Mouse (Mus musculus) MEL (cell line): Measurements from ENCODE around the gene Sec24c. TPM values are rescaled to one million over a fixed set of nuclear protein-coding genes. Genes with fewer than 3 reads are reported as not detected.

Experiments
- DNase-seq: peaks from one replicate; pipeline ENCODE4 v3.0.0; 2011; ENCODE audit warnings: low read depth, low spot score
- H3K27ac ChIP-seq: 2 replicates; pipeline ENCODE4 v1.5.1; 2012; ENCODE audit warnings: low read depth, mild to moderate bottlenecking, control low read depth, low read length, moderate library complexity; ENCODE audit not compliant: control insufficient read depth
- H3K27me3 ChIP-seq, 2 experiments: fragments of 150-350 bp in 1 of 2; sonication (generic) in 1 of 2; 2 replicates each; pipeline ENCODE4 v1.6.1; 2012; ENCODE audit warnings: low read length in 2 of 2, mild to moderate bottlenecking in 2 of 2, improper control_type of control experiment in 1 of 2, moderate library complexity in 1 of 2; ENCODE audit not compliant: insufficient read depth in 2 of 2, control insufficient read depth in 1 of 2
- H3K36me3 ChIP-seq, 2 experiments: 2 replicates each; pipeline ENCODE4 v1.6.1; 2012 to 2014; ENCODE audit warnings: low read length in 2 of 2, improper control_type of control experiment in 1 of 2, inconsistent platforms in 1 of 2, mild to moderate bottlenecking in 1 of 2; ENCODE audit not compliant: insufficient read depth in 2 of 2, control insufficient read depth in 1 of 2
- H3K4me1 ChIP-seq, 2 experiments: fragments of 150-350 bp in 1 of 2; sonication (generic) in 1 of 2; 2 replicates each; pipeline ENCODE4 v1.6.1; 2012; ENCODE audit warnings: low read length in 2 of 2, improper control_type of control experiment in 1 of 2, mild to moderate bottlenecking in 1 of 2; ENCODE audit not compliant: insufficient read depth in 2 of 2, control insufficient read depth in 1 of 2
- H3K4me3 ChIP-seq, 2 experiments: fragments of 150-350 bp in 1 of 2; sonication (generic) in 1 of 2; 2 replicates each; pipeline ENCODE4 v1.5.1; 2012; ENCODE audit warnings: low read depth in 2 of 2, low read length in 2 of 2, mild to moderate bottlenecking in 2 of 2, moderate library complexity in 2 of 2, control low read depth in 1 of 2, improper control_type of control experiment in 1 of 2; ENCODE audit not compliant: control insufficient read depth in 1 of 2, insufficient read depth in 1 of 2
- H3K79me2 ChIP-seq: 2 replicates; pipeline ENCODE4 v1.6.1; 2012; ENCODE audit warnings: mild to moderate bottlenecking, low read length, moderate library complexity; ENCODE audit not compliant: control insufficient read depth, poor library complexity, insufficient read depth
- H3K9ac ChIP-seq: 2 replicates; pipeline ENCODE4 v1.6.1; 2012; ENCODE audit warnings: low read depth, mild to moderate bottlenecking, control low read depth, low read length, moderate library complexity; ENCODE audit not compliant: control insufficient read depth, poor library complexity, severe bottlenecking
- H3K9me3 ChIP-seq: fragments of 150-350 bp; sonication (generic); replicated peaks from 2 replicates; pipeline ENCODE4 v1.6.1; 2012; ENCODE audit warnings: mild to moderate bottlenecking, low read length, improper control_type of control experiment, moderate library complexity; ENCODE audit not compliant: insufficient read depth
- BHLHE40 ChIP-seq: IDR thresholded peaks from 2 replicates; pipeline ENCODE4 v1.6.1; 2012; ENCODE audit warnings: low read depth, mild to moderate bottlenecking, inconsistent platforms, low read length, improper control_type of control experiment, borderline replicate concordance
- CHD2 ChIP-seq: IDR thresholded peaks from 2 replicates; pipeline ENCODE4 v1.6.1; 2011; ENCODE audit warnings: low read length, improper control_type of control experiment
- CTCF ChIP-seq, 3 experiments: IDR thresholded peaks in 2 of 3; conservative IDR thresholded peaks in 1 of 3; 2 replicates each; pipeline ENCODE4 v1.5.1; 2011 to 2012; ENCODE audit warnings: low read length in 3 of 3, low read depth in 2 of 3, mild to moderate bottlenecking in 2 of 3, improper control_type of control experiment in 1 of 3, inconsistent platforms in 1 of 3, mixed read lengths in 1 of 3, moderate library complexity in 1 of 3; ENCODE audit not compliant: control insufficient read depth in 1 of 3, insufficient read depth in 1 of 3, poor library complexity in 1 of 3, severe bottlenecking in 1 of 3
- EP300 ChIP-seq, 2 experiments: IDR thresholded peaks; 2 replicates each; pipeline ENCODE4 v1.6.1; 2011; ENCODE audit warnings: improper control_type of control experiment in 2 of 2, low read length in 2 of 2, low read depth in 1 of 2, mild to moderate bottlenecking in 1 of 2
- ETS1 ChIP-seq: IDR thresholded peaks from 2 replicates; pipeline ENCODE4 v1.6.1; 2012; ENCODE audit warnings: low read depth, mild to moderate bottlenecking, inconsistent platforms, low read length, improper control_type of control experiment, moderate library complexity
- JUND ChIP-seq: IDR thresholded peaks from 2 replicates; pipeline ENCODE4 v1.6.1; 2011; ENCODE audit warnings: low read depth, mild to moderate bottlenecking, improper control_type of control experiment, low read length
- KAT2A ChIP-seq: conservative IDR thresholded peaks from 2 replicates; pipeline ENCODE4 v1.6.1; 2012; ENCODE audit warnings: low read depth, low read length, improper control_type of control experiment, inconsistent platforms
- MAFK ChIP-seq: IDR thresholded peaks from 2 replicates; pipeline ENCODE4 v1.6.1; 2011; ENCODE audit warnings: low read depth, mild to moderate bottlenecking, low read length, improper control_type of control experiment, borderline replicate concordance
- MAX ChIP-seq: IDR thresholded peaks from 2 replicates; pipeline ENCODE4 v1.6.1; 2011; ENCODE audit warnings: low read length, improper control_type of control experiment
- MAZ ChIP-seq: IDR thresholded peaks from 2 replicates; pipeline ENCODE4 v1.6.1; 2012; ENCODE audit warnings: low read depth, mild to moderate bottlenecking, inconsistent platforms, low read length, improper control_type of control experiment
- MXI1 ChIP-seq: IDR thresholded peaks from 2 replicates; pipeline ENCODE4 v1.6.1; 2011; ENCODE audit warnings: mild to moderate bottlenecking, low read depth, low read length, improper control_type of control experiment
- NELFE ChIP-seq: IDR thresholded peaks from 2 replicates; pipeline ENCODE4 v1.6.1; 2011; ENCODE audit warnings: low read depth, low read length, improper control_type of control experiment
- POLR2A ChIP-seq, 2 experiments: IDR thresholded peaks; 2 replicates each; pipeline ENCODE4 v1.6.1; 2011 to 2012; ENCODE audit warnings: low read length in 2 of 2, mild to moderate bottlenecking in 2 of 2, control low read depth in 1 of 2, improper control_type of control experiment in 1 of 2, low read depth in 1 of 2, moderate library complexity in 1 of 2; ENCODE audit not compliant: control insufficient read depth in 1 of 2, insufficient read depth in 1 of 2, poor library complexity in 1 of 2
- RAD21 ChIP-seq: IDR thresholded peaks from 2 replicates; pipeline ENCODE4 v1.6.1; 2011; ENCODE audit warnings: mild to moderate bottlenecking, low read depth, low read length, improper control_type of control experiment
- RCOR1 ChIP-seq: IDR thresholded peaks from 2 replicates; pipeline ENCODE4 v1.6.1; 2012; ENCODE audit warnings: low read depth, mild to moderate bottlenecking, inconsistent platforms, low read length, improper control_type of control experiment
- SIN3A ChIP-seq: IDR thresholded peaks from 2 replicates; pipeline ENCODE4 v1.6.1; 2012; ENCODE audit warnings: low read length, improper control_type of control experiment, inconsistent platforms
- TAL1 ChIP-seq: IDR thresholded peaks from 2 replicates; pipeline ENCODE4 v1.6.1; 2012; ENCODE audit warnings: mild to moderate bottlenecking, inconsistent platforms, low read length, moderate library complexity, mixed read lengths
- TBP ChIP-seq: IDR thresholded peaks from 2 replicates; pipeline ENCODE4 v1.8.0; 2011; ENCODE audit warnings: low read depth, low read length, improper control_type of control experiment
- TCF12 ChIP-seq: IDR thresholded peaks from 2 replicates; pipeline ENCODE4 v1.6.1; 2014; ENCODE audit warnings: low read depth, mild to moderate bottlenecking, inconsistent platforms, low read length, improper control_type of control experiment, moderate library complexity
- UBTF ChIP-seq: IDR thresholded peaks from 2 replicates; pipeline ENCODE4 v1.6.1; 2012; ENCODE audit warnings: low read depth, mild to moderate bottlenecking, inconsistent platforms, low read length, improper control_type of control experiment, moderate library complexity, borderline replicate concordance; ENCODE audit not compliant: insufficient read depth
- ZKSCAN1 ChIP-seq: IDR thresholded peaks from 2 replicates; pipeline ENCODE4 v1.6.1; 2012; ENCODE audit warnings: low read depth, mild to moderate bottlenecking, inconsistent platforms, low read length, improper control_type of control experiment, moderate library complexity
- ZMIZ1 ChIP-seq: IDR thresholded peaks from 2 replicates; pipeline ENCODE4 v1.6.1; 2012; ENCODE audit warnings: low read depth, mild to moderate bottlenecking, inconsistent platforms, low read length, improper control_type of control experiment, moderate library complexity
- polyA plus RNA-seq, 2 experiments: library from polyadenylated mRNA; stranded (reverse) in 1 of 2; unstranded in 1 of 2; fragments of >175 nt in 1 of 2; fragments of >200 nt in 1 of 2; gene quantifications; 2 replicates each; pipeline versions ENCODE4 v1.2.1 to v1.2.4; 2012; ENCODE audit warnings: low replicate concordance in 2 of 2, low read depth in 1 of 2; ENCODE audit not compliant: insufficient read length in 2 of 2, insufficient read depth in 1 of 2, missing spikeins in 1 of 2
- total RNA-seq: library from RNA; depleted of rRNA; stranded (reverse); fragments of 300-350 nt; gene quantifications from 2 replicates; pipeline ENCODE4 v1.2.3, GENCODE M21; 2012

Sec24c gene
- total and polyA plus RNA-seq, 3 experiments, result 83.9 to 263 (median 121) TPM

GRCm38 (mm10) chr14:20725660-20726339, 51.7 kb downstream of the Sec24c start:
- Histone ChIP-seq H3K27me3 (no peaks in the 10 kb centered on the region), H3K4me1 (peaks cover 20 to 24% of the 10 kb centered on the region in 2 experiments), H3K79me2 (peaks cover 34% of the 10 kb centered on the region), H3K9ac (peak overlapping the region; percentile 31), H3K27ac (peak overlapping the region; percentile 55), H3K4me3 (peak overlapping the region in 1 of 2 experiments; percentile 17; a peak in 1 of 4 replicates), H3K36me3 (peaks cover 39 to 71% of the 10 kb centered on the region in 2 experiments), H3K9me3 (no peaks in the 10 kb centered on the region)
- no peak for DNase-seq
- TF ChIP-seq RAD21, result no peak
- TF ChIP-seq UBTF, result no peak
- TF ChIP-seq SIN3A, result 0 out of 2 replicates have a peak, but pooled peaks have one; percentile 10
- no peak for TF ChIP-seq POLR2A (IDR thresholded peaks at IDR 0.05; ENCODE audit: control insufficient read depth in 1 of 2, insufficient read depth in 1 of 2, low read depth in 1 of 2, low read length in 2 of 2, poor library complexity in 1 of 2)
- no peak for TF ChIP-seq MXI1
- no peak for TF ChIP-seq TAL1

GRCm38 (mm10) chr14:20729871-20730270, 55.8 kb downstream of the Sec24c start:
- peak overlapping the region; percentile 99 for H3K27ac ChIP-seq

GRCm38 (mm10) chr14:20730853-20731602, 56.9 kb downstream of the Sec24c start:
- peak overlapping the region; percentile 78 to 90 for H3K4me3 ChIP-seq
- no peaks in the 10 kb centered on the region for H3K9me3 ChIP-seq
- H3K9ac ChIP-seq, result peak overlapping the region; percentile 96
- peaks cover 50 to 62% of the 10 kb centered on the region in 2 experiments for H3K36me3 ChIP-seq
- H3K4me1 ChIP-seq, result peaks cover 39 to 52% of the 10 kb centered on the region in 2 experiments
- peak; percentile 65 for DNase-seq
- peak overlapping the region; percentile 99 for H3K27ac ChIP-seq
- peaks cover 45% of the 10 kb centered on the region for H3K79me2 ChIP-seq
- H3K27me3 ChIP-seq, result no peaks in the 10 kb centered on the region
- TF ChIP-seq UBTF (no peak), ZKSCAN1 (no peak), MAFK (peak; percentile 55; the same call in 1 of the 2 replicates), SIN3A (peak; percentile 96), EP300 (IDR thresholded peaks at IDR 0.05; ENCODE audit: low read depth in 1 of 2, low read length in 2 of 2) (peak; percentile 90 to 99), BHLHE40 (peak; percentile 92), NELFE (peak; percentile 43; the same call in 1 of the 2 replicates), JUND (no peak), CTCF (IDR thresholded peaks at IDR 0.05 in 2 of 3, conservative IDR thresholded peaks at IDR 0.05 in 1 of 3; ENCODE audit: control insufficient read depth in 1 of 3, insufficient read depth in 1 of 3, low read depth in 2 of 3, low read length in 3 of 3, poor library complexity in 1 of 3, severe bottlenecking in 1 of 3) (no peak), KAT2A (peak; percentile 55), MAX (peak; percentile 70; the same call in 1 of the 2 replicates), ZMIZ1 (no peak; the same call in 1 of the 2 replicates), MAZ (0 out of 2 replicates have a peak, but pooled peaks have one; percentile 49), CHD2 (peak; percentile 38; the same call in 1 of the 2 replicates), MXI1 (peak; percentile 51; the same call in 1 of the 2 replicates), TBP (peak; percentile 49; the same call in 1 of the 2 replicates), ETS1 (peak; percentile 81)

More at GRCm38 (mm10) chr14:20729871-20730270, 55.8 kb downstream of the Sec24c start:
- Histone ChIP-seq H3K36me3 (peaks cover 59 to 62% of the 10 kb centered on the region in 2 experiments), H3K27me3 (no peaks in the 10 kb centered on the region), H3K4me1 (peaks cover 43 to 48% of the 10 kb centered on the region in 2 experiments), H3K79me2 (peaks cover 45% of the 10 kb centered on the region), H3K9ac (peak overlapping the region; percentile 96), H3K9me3 (no peaks in the 10 kb centered on the region), H3K4me3 (peak overlapping the region; percentile 34 to 67)
- TF ChIP-seq RCOR1, result 0 out of 2 replicates have a peak, but pooled peaks have one; percentile 4
- no peak for TF ChIP-seq ZKSCAN1
- no peak for TF ChIP-seq TBP
- TF ChIP-seq POLR2A (IDR thresholded peaks at IDR 0.05; ENCODE audit: control insufficient read depth in 1 of 2, insufficient read depth in 1 of 2, low read depth in 1 of 2, low read length in 2 of 2, poor library complexity in 1 of 2), result 0 out of 4 replicates have a peak, but pooled peaks of 1 of the 2 experiments have one; percentile 30
- 0 out of 2 replicates have a peak, but pooled peaks have one; percentile 6 for TF ChIP-seq TCF12
- DNase-seq, result no peak
